Mouse (Mus musculus) limb, embryonic 12.5 days (tissue): ENCODE measurements around the gene Dnah5. TPM values are rescaled to one million over a fixed set of nuclear protein-coding genes. Genes with fewer than 3 reads are reported as not detected.
"Not testable (repeated sequence)": the region's sequence is repeated elsewhere in the genome, so short reads cannot be mapped to it uniquely, and the experiment has no call there.

ENCODE experiments used
- ATAC-seq: fragments of 200-750 bp; cut with Nextera tagmentation; 2 replicates; pipeline ENCODE4 v1.8.0; 2017; ENCODE audit warnings: low read depth, moderate TSS enrichment; ENCODE audit not compliant: insufficient number of reproducible peaks, insufficient read depth, low FRiP score, low TSS enrichment
- H3K27ac ChIP-seq: fragments of 300-500 bp; sonication (generic); 2 replicates; pipeline ENCODE4 v1.5.1; 2016; ENCODE audit warnings: mild to moderate bottlenecking, moderate library complexity
- H3K27me3 ChIP-seq: fragments of 300-500 bp; sonication (generic); 2 replicates; pipeline ENCODE4 v1.6.1; 2016; ENCODE audit warnings: mild to moderate bottlenecking, moderate library complexity
- H3K36me3 ChIP-seq: fragments of 300-500 bp; sonication (generic); 2 replicates; pipeline ENCODE4 v1.6.1; 2016; ENCODE audit warnings: mild to moderate bottlenecking, moderate library complexity
- H3K4me1 ChIP-seq: fragments of 300-500 bp; sonication (generic); replicated peaks from 2 replicates; pipeline ENCODE4 v1.6.1; 2016
- H3K4me2 ChIP-seq: fragments of 300-500 bp; sonication (generic); 2 replicates; pipeline ENCODE4 v1.6.1; 2016; ENCODE audit warnings: mild to moderate bottlenecking, moderate library complexity
- H3K4me3 ChIP-seq: fragments of 300-500 bp; sonication (generic); replicated peaks from 2 replicates; pipeline ENCODE4 v1.5.1; 2016; ENCODE audit warnings: mild to moderate bottlenecking
- H3K9ac ChIP-seq: fragments of 300-500 bp; sonication (generic); replicated peaks from 2 replicates; pipeline ENCODE4 v1.6.1; 2016; ENCODE audit warnings: mild to moderate bottlenecking, moderate library complexity
- H3K9me3 ChIP-seq: fragments of 300-500 bp; sonication (generic); 2 replicates; pipeline ENCODE4 v1.6.1; 2016; ENCODE audit warnings: mild to moderate bottlenecking, moderate library complexity
- WGBS: fragments of 180-500 bp; shearing (Covaris S2); methylation state at CpG from one replicate; pipeline ENCODE4 v1.1.7; 2016; 5-methylcytosine and 5-hydroxymethylcytosine counted together
- polyA plus RNA-seq: library from polyadenylated mRNA; unstranded; fragments of >200 nt; fragmentation: Nextera tagmentation; extraction: Ambion mirVana; gene quantifications from 2 replicates; pipeline ENCODE4 v1.2.1, GENCODE M21; 2016

The Dnah5 gene
- polyA plus RNA-seq, 1 experiment from 2014 or later = not detected

DNA sequence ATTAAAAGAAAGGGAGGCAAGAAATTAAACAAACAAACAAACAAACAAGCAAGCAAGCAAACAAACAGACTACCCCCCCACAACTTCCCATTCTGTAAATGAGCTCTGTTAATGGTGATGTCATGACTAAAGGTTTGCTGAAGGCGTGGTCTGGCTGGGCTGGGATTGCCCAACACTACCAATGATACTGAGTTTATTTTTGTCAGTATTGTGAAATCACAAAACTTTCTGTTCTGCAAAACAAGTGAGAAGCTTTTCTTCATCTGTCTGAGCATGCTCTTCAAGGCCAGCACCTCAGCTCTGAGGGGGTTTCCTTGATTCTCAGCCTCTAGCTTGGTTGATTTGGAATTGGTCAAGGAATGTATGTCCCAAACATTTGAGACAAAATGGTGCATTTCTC, 170.8 kb downstream of the Dnah5 start:
- no peaks in the 10 kb centered on the region for H3K4me1 ChIP-seq
- no peak overlapping the region for H3K27ac ChIP-seq
- H3K27me3 ChIP-seq = no peaks in the 10 kb centered on the region
- H3K4me2 ChIP-seq = no peak overlapping the region
- H3K9ac ChIP-seq = no peak overlapping the region
- no peak overlapping the region for H3K4me3 ChIP-seq
- WGBS = 87% methylated on average over 1 of the region's 1 CpGs
- H3K36me3 ChIP-seq = no peaks in the 10 kb centered on the region
- no peaks in the 10 kb centered on the region for H3K9me3 ChIP-seq
- ATAC-seq = no peak

DNA sequence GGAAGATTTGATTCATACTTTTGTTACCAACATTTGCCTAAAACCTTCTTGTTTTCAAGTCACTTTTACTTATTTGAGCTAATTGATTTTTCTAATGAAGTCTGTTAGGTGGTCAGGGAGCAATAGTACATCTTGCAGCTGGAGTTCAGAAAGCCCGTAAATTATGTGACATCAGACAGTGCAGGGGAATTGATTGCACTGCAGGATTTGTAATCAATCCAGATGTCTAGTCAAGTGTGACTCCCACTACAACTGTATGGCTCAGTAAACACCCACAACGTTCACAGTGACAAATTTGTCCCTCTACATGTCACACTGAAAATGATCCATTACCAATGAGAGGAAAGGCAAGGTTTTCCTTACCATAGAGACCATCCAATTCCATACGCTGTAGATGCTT, 177.4 kb downstream of the Dnah5 start:
- WGBS = 75% methylated on average over 3 of the region's 3 CpGs
- Histone ChIP-seq H3K36me3 (no peaks in the 10 kb centered on the region), H3K9me3 (no peaks in the 10 kb centered on the region), H3K4me3 (no peak overlapping the region), H3K27me3 (no peaks in the 10 kb centered on the region), H3K4me2 (no peak overlapping the region), H3K9ac (no peak overlapping the region), H3K4me1 (no peaks in the 10 kb centered on the region), H3K27ac (no peak overlapping the region)
- ATAC-seq = no peak

DNA sequence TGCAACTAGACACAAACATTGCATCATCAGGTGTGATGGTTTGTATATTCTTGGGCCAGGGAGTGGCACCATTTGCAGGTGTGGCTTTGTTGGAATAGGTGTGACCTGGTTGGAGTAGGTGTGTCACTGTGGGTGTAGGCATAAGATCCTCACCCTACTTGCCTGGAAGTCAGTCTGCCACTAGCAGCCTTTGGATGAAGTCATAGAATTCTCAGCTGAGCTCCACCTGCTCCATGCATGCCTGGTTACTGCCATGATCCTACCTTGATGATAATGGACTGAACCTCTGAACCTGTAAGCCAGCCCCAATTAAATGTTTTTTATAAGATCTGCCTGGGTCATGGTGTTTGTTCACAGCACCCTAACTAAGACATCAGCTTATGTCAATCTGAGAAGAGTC, 190.2 kb downstream of the Dnah5 start:
- ATAC-seq, H3K4me3 ChIP-seq: not testable (repeated sequence)

DNA sequence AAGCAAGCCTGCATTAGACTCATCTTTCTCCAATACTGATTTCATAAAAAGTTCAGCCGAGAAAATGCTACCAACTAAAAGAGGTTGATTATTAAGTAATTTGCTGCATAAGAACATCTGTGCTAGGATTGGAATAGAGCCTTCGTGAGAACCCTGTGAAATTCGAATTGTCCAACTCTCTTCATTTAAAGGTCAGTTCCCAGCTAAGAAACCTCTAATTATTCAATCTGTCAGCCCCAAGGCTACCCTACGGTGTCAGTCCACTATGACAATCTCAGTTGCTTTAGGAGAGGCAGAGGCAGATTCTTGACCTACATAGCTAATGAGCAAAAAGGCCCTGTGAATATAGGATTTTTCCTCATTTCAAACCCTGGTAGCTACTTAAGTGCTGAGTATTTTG, 191.9 kb downstream of the Dnah5 start:
- H3K4me2 ChIP-seq = no peak overlapping the region
- no peaks in the 10 kb centered on the region for H3K9me3 ChIP-seq
- H3K27ac ChIP-seq = no peak overlapping the region

More for the DNA sequence above, 190.2 kb downstream of the Dnah5 start:
- not testable (repeated sequence) for H3K4me1 ChIP-seq, H3K27ac ChIP-seq, H3K36me3 ChIP-seq, H3K9me3 ChIP-seq, H3K27me3 ChIP-seq, H3K4me2 ChIP-seq, H3K9ac ChIP-seq

DNA sequence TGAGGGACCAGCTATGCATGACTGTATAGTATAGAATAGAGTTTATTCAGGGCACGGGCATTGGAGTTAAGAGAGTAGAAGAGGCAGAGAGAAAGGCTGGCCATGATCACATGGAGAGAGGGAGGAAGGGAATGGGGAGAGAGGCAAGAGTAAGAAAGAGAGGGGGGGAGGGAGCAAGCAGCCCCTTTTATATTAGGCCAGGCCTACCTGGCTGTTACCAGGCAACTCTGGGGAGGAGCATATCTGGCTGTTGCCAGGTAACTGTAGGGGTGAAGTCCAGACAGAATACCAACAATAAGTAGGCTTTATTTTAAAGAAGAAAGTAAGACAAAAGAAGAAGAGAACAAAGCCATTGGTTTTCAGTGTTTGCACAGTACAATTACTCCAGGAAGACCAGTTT, 194.9 kb downstream of the Dnah5 start:
- H3K36me3 ChIP-seq = no peaks in the 10 kb centered on the region
- H3K27me3 ChIP-seq = no peaks in the 10 kb centered on the region
- H3K4me2 ChIP-seq = no peak overlapping the region
- H3K4me3 ChIP-seq = no peak overlapping the region
- 95% methylated on average over 1 of the region's 1 CpGs for whole genome bisulfite sequencing
- no peak overlapping the region for H3K9ac ChIP-seq
- H3K27ac ChIP-seq = no peak overlapping the region
- no peaks in the 10 kb centered on the region for H3K9me3 ChIP-seq
- no peak for ATAC-seq
- H3K4me1 ChIP-seq = no peaks in the 10 kb centered on the region

More for the DNA sequence above, 191.9 kb downstream of the Dnah5 start:
- H3K4me1 ChIP-seq = no peaks in the 10 kb centered on the region
- ATAC-seq = no peak
- no peaks in the 10 kb centered on the region for H3K36me3 ChIP-seq
- no peaks in the 10 kb centered on the region for H3K27me3 ChIP-seq
- no peak overlapping the region for H3K9ac ChIP-seq
- no peak overlapping the region for H3K4me3 ChIP-seq
- WGBS = 80% methylated on average over 4 of the region's 4 CpGs

DNA sequence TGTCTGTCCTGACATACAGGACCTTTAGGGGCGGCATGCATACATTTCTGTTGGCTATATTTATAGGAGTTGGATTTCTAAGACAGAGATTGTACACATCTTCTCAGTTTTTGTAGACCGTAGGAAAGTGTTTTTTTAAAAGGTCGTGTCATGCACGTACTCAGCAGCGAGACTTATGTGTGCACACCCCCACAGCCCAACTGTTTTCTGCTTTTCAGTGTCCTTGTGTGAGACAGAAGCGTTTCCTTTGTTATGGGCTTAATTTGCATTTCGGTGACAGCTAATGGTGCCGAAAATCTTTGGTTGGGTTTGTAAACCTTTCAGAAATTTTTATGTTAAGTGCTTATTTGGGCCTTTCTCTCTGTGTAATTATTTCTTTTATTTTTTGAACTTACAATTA, 195.7 kb downstream of the Dnah5 start:
- H3K4me2 ChIP-seq = no peak overlapping the region
- no peak for ATAC-seq
- no peak overlapping the region for H3K27ac ChIP-seq
- WGBS = 84% methylated on average over 8 of the region's 8 CpGs
- H3K4me1 ChIP-seq = no peaks in the 10 kb centered on the region
- H3K27me3 ChIP-seq = no peaks in the 10 kb centered on the region
- no peaks in the 10 kb centered on the region for H3K36me3 ChIP-seq
- H3K9ac ChIP-seq = no peak overlapping the region
- no peak overlapping the region for H3K4me3 ChIP-seq
- H3K9me3 ChIP-seq = no peaks in the 10 kb centered on the region

DNA sequence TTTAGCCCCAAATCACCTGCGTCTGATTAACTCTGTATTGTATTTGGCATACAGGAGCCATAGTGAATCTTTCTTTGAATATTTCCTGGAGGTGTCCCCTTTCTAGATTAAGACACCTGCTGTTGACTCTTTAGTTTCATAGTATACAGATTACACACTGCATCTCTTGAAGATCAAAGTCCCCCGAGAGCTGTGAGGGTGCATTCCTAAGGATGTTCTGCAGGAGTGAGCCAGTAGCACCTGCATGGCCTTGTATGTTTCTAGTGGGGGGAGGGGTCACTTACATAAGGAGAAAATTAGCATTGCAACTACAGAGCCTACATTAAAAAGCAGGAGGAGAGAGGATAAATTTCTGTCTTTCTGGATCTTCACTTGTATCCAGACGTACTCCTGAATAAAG, 201.1 kb downstream of the Dnah5 start:
- Histone ChIP-seq H3K27ac (no peak overlapping the region), H3K9ac (no peak overlapping the region), H3K36me3 (no peaks in the 10 kb centered on the region), H3K4me1 (0 out of 2 replicates have a peak, but pooled peaks cover 3% of the 10 kb centered on the region), H3K4me2 (no peak overlapping the region), H3K9me3 (no peaks in the 10 kb centered on the region), H3K27me3 (no peaks in the 10 kb centered on the region), H3K4me3 (no peak overlapping the region)
- no peak for ATAC-seq
- WGBS = 64% methylated on average over 3 of the region's 3 CpGs

DNA sequence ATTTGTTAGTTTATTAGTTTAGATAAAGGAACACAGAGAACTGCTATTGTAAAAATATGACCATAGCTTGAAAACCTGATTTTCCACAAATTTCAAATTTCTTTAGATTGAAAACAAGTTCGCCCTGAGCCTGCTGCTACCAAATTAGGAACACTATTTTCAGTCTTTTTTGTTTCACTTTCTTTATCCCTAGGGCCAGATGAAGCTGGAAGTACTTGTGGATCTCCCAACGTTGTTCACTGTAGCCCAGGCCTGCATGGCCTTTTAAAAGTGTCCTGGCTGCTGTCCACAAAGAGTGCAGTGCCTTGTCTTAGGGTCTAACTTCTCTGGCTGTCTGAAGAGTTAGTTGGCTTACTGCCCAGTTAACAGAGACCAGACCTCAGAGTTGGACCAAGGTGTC, 201.6 kb downstream of the Dnah5 start:
- no peak; the same call in 1 of the 2 replicates for ATAC-seq
- no peak overlapping the region for H3K4me2 ChIP-seq
- H3K9ac ChIP-seq = no peak overlapping the region
- H3K9me3 ChIP-seq = no peaks in the 10 kb centered on the region
- 61% methylated on average over 2 of the region's 2 CpGs for WGBS
- H3K4me1 ChIP-seq = 0 out of 2 replicates have a peak, but pooled peaks cover 3% of the 10 kb centered on the region
- no peak overlapping the region for H3K4me3 ChIP-seq
- H3K27ac ChIP-seq = no peak overlapping the region
- H3K27me3 ChIP-seq = no peaks in the 10 kb centered on the region
- H3K36me3 ChIP-seq = no peaks in the 10 kb centered on the region

DNA sequence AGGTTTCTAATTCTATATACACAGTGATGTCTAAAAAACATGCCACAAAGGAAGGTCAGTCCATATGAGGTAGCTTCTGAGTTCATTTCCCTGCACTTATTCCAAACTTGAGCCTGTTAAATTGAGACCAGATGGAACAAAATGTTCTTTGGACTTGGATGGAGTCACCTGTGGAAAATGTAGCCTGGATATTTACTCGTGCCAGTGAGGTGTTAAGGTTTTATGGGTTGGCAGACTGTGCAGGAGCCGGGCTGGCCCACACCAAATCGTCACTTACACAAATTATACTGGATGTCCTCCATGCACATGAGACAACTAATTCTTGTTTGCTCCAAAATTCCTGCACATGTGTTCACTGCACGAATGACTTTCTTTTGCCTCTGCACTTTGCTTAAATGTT, 236.2 kb downstream of the Dnah5 start:
- no peaks in the 10 kb centered on the region for H3K4me1 ChIP-seq
- no peak overlapping the region for H3K9ac ChIP-seq
- H3K4me3 ChIP-seq = no peak overlapping the region
- H3K36me3 ChIP-seq = no peaks in the 10 kb centered on the region
- H3K9me3 ChIP-seq = no peaks in the 10 kb centered on the region
- 37% methylated on average over 4 of the region's 4 CpGs for WGBS
- no peak for ATAC-seq
- no peaks in the 10 kb centered on the region for H3K27me3 ChIP-seq
- H3K27ac ChIP-seq = no peak overlapping the region
- no peak overlapping the region for H3K4me2 ChIP-seq

DNA sequence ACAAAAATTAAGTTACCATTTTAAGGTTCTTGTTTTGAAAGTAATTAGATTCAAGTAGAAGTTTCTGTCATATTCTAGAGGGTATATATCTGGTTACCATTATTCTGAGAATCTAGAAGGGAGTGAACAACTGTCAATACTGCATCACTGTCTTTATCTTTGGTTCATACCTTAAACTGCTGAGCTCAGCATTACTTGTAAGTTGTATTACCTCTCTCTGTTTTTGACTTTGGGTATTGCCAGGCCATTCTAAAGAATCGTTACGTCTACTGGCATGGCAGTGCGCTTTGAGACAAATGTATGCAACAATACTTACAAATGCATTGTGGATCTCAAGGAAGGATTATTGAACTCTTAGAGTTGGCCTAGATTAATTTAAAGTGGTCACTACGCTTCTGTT, 240.9 kb downstream of the Dnah5 start:
- no peak overlapping the region for H3K4me2 ChIP-seq
- 92% methylated on average over 4 of the region's 4 CpGs for WGBS
- H3K4me3 ChIP-seq = no peak overlapping the region
- H3K9me3 ChIP-seq = no peaks in the 10 kb centered on the region
- no peaks in the 10 kb centered on the region for H3K27me3 ChIP-seq
- no peaks in the 10 kb centered on the region for H3K36me3 ChIP-seq
- ATAC-seq = no peak
- H3K4me1 ChIP-seq = no peaks in the 10 kb centered on the region
- H3K27ac ChIP-seq = no peak overlapping the region
- H3K9ac ChIP-seq = no peak overlapping the region

DNA sequence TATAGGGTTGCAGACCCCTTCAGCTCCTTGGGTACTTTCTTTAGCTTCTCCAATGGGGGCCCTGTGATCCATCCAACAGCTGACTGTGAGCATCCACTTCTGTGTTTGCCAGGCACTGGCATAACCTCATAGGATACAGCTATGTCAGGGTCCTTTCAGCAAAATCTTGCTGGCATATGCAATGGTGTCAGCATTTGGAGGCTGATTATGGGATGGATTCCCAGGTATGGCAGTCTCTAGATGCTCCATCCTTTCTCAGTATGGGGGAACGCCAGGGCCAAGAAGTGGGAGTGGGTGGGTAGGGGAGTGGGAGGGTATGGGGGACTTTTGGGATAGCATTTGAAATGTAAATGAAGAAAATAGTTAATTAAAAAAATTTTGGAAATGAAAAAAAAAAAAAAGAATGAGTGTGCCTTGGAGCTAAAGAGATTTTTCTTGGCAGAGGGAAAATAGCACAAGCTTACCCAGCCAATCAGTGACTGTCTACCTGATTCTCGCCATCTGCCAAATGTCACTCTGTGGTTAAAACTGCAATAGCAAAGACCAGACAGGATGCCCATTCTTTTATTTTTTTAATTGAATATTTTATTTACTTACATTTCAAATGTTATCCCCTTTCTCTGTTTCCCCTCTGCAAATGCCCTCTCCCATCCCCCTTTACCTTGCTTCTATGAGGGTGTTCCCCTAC, 257.7 kb downstream of the Dnah5 start:
- H3K4me2 ChIP-seq, H3K4me3 ChIP-seq, H3K36me3 ChIP-seq, ATAC-seq, H3K9me3 ChIP-seq, H3K27ac ChIP-seq, H3K27me3 ChIP-seq, H3K9ac ChIP-seq, H3K4me1 ChIP-seq: not testable (repeated sequence)
- 91% methylated on average over 2 of the region's 2 CpGs for WGBS

DNA sequence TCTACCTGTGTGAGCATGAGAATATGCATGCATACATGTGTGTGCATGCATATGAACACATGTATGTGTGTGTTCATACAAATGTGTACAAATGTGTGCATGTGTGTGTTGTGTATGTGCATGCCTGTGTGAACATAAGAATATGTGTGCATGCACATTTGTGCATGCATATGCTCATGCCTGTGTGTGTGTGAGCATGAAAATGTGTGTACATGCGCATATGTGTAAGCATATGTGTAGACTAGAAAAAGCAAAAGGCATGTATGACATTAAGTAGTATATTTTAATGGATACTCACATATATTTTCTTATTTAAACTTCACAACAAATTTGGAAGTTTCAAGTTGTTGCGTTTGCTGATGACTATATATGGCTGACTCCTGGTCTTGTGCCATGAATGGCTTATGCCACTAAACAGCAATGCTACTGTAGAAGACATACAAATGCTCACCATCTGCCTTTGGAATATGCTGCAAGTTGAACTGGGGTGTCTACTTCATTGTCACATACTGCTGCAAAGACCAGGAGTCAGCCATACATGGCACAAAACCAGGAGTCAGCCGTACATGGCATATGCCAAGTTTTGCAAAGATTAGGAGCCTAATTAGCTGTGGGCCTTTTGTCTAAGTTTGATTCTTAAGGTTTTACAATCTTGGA, 263.2 kb downstream of the Dnah5 start:
- no peak for ATAC-seq
- no peaks in the 10 kb centered on the region for H3K36me3 ChIP-seq
- no peak overlapping the region for H3K4me2 ChIP-seq
- no peak overlapping the region for H3K4me3 ChIP-seq
- H3K9ac ChIP-seq = no peak overlapping the region
- H3K4me1 ChIP-seq = no peaks in the 10 kb centered on the region
- no peaks in the 10 kb centered on the region for H3K27me3 ChIP-seq
- H3K9me3 ChIP-seq = no peaks in the 10 kb centered on the region
- H3K27ac ChIP-seq = no peak overlapping the region
- WGBS = 89% methylated on average over 3 of the region's 3 CpGs
